8 mouse cellular contexts compared by ENCODE assay signal in genomic region chr9:8899616-8900202, GRCm38 (mm10). TPM values are rescaled to one million over a fixed set of nuclear protein-coding genes. Genes with fewer than 3 reads are reported as not detected.
DNase-seq lines count a peak whose midpoint lies in the region; ATAC-seq and TF ChIP-seq lines count a peak whose summit lies in the region.

TSS of gene Pgr (plus strand) at chr9:8899833.

- no peaks in the 10 kb centered on the region for H3K36me3 ChIP-seq in ES-E14 (ENCODE audit: control insufficient read depth, insufficient read depth, low read length, poor library complexity, severe bottlenecking)
- H3K36me3 ChIP-seq in forebrain, embryonic 14.5 days (ENCODE audit: control insufficient read depth, insufficient read depth, low read length), result no peaks in the 10 kb centered on the region
- no peaks in the 10 kb centered on the region for H3K36me3 ChIP-seq in liver, embryonic 15.5 days (replicated peaks)

- H3K9me3 ChIP-seq in ES-E14 (ENCODE audit: control insufficient read depth, insufficient read depth, low read depth, low read length), result no peaks in the 10 kb centered on the region
- no peaks in the 10 kb centered on the region for H3K9me3 ChIP-seq in forebrain, embryonic 14.5 days (replicated peaks; ENCODE audit: control insufficient read depth, low read length)
- H3K9me3 ChIP-seq in liver, embryonic 15.5 days (replicated peaks), result no peaks in the 10 kb centered on the region

- H3K27me3 ChIP-seq in forebrain, embryonic 14.5 days (replicated peaks; ENCODE audit: control insufficient read depth, insufficient read depth, low read length), result peaks cover 17% of the 10 kb centered on the region; the same call in 1 of the 2 replicates
- H3K27me3 ChIP-seq in liver, embryonic 15.5 days, result peaks cover 53% of the 10 kb centered on the region

- peak within 1 kb of the TSS; percentile 69 to 73 for H3K4me3 ChIP-seq in ES-E14 (ENCODE audit: insufficient read depth in 1 of 2, low read depth in 1 of 2, low read length in 2 of 2, poor library complexity in 1 of 2, severe bottlenecking in 1 of 2)
- H3K4me3 ChIP-seq in forebrain, embryonic 14.5 days (ENCODE audit: low read depth, low read length), result peak within 1 kb of the TSS; percentile 57
- peak within 1 kb of the TSS; percentile 28 for H3K4me3 ChIP-seq in liver, embryonic 15.5 days (replicated peaks)

- WGBS in forebrain, embryonic 14.5 days, result 2% methylated on average over 16 of the region's 16 CpGs
- WGBS in liver, embryonic 15.5 days (ENCODE audit: insufficient replicate concordance), result 1% methylated on average over 16 of the region's 16 CpGs

- peaks cover 2 to 7% of the 10 kb centered on the region in 2 experiments; a peak in 3 of 4 replicates for H3K4me1 ChIP-seq in ES-E14 (ENCODE audit: control insufficient read depth in 2 of 2, insufficient read depth in 2 of 2, low read length in 2 of 2, poor library complexity in 1 of 2)
- no peaks in the 10 kb centered on the region for H3K4me1 ChIP-seq in forebrain, embryonic 14.5 days (ENCODE audit: control insufficient read depth, insufficient read depth, low read length)
- no peaks in the 10 kb centered on the region for H3K4me1 ChIP-seq in liver, embryonic 15.5 days (replicated peaks)

- peak within 1 kb of the TSS; percentile 28; the same call in 1 of the 2 replicates for H3K9ac ChIP-seq in ES-E14 (ENCODE audit: insufficient read depth, low read depth, low read length, poor library complexity, severe bottlenecking)
- H3K9ac ChIP-seq in forebrain, embryonic 14.5 days (ENCODE audit: low read length), result peak within 1 kb of the TSS; percentile 70; the same call in 1 of the 2 replicates
- no peak within 1 kb of the TSS for H3K9ac ChIP-seq in liver, embryonic 15.5 days

- H3K4me2 ChIP-seq in forebrain, embryonic 14.5 days (ENCODE audit: low read length), result peak within 1 kb of the TSS; percentile 97
- peak within 1 kb of the TSS; percentile 49 for H3K4me2 ChIP-seq in liver, embryonic 15.5 days

- H3K27ac ChIP-seq in ES-E14 (ENCODE audit: insufficient read depth, low read depth, low read length, poor library complexity, severe bottlenecking), result no peak within 1 kb of the TSS
- H3K27ac ChIP-seq in forebrain, embryonic 14.5 days (ENCODE audit: low read depth, low read length), result no peak within 1 kb of the TSS
- no peak within 1 kb of the TSS for H3K27ac ChIP-seq in liver, embryonic 15.5 days (replicated peaks)

- in situ Hi-C loops in ES-E14 (cut with MboI; ENCODE audit: low sequenced_read_pairs in 2 of 2, unreplicated experiment in 2 of 2), result no loop called here

- DNase-seq in ES-E14 (ENCODE audit: low read depth, low spot score), result peak; percentile 16
- peak; percentile 5 for DNase-seq in adrenal gland, postnatal 10 days
- peak; percentile 62 for DNase-seq in forebrain, embryonic 14.5 days (ENCODE audit: low spot score)
- peak; percentile 23 to 33 for DNase-seq in kidney, postnatal 25 days
- peak; percentile 60 to 64 for DNase-seq in right cerebral cortex, postnatal 10 days (ENCODE audit: low spot score in 2 of 2)
- no peak for DNase-seq in testis, postnatal 14 days (ENCODE audit: low spot score)
- no peak for DNase-seq in thymus, postnatal 25 days

- ATAC-seq in forebrain, embryonic 14.5 days, result peak; percentile 56; the same call in 1 of the 2 replicates
- no peak for ATAC-seq in liver, embryonic 15.5 days (ENCODE audit: insufficient read depth)

TF ChIP-seq in ES-E14, 5 proteins besides CTCF, POLR2A, EP300 and RAD21:
- TF ChIP-seq ZC3H11A (IDR thresholded peaks at IDR 0.05; ENCODE audit: borderline replicate concordance, low read depth, low read length) (no peak), HCFC1 (IDR thresholded peaks at IDR 0.05; ENCODE audit: borderline replicate concordance, insufficient read depth, low read length) (no peak), CHD2 (IDR thresholded peaks at IDR 0.05; ENCODE audit: low read depth, low read length) (no peak), MAFK (IDR thresholded peaks at IDR 0.05; ENCODE audit: insufficient read depth, low read depth, low read length) (no peak), ZNF384 (IDR thresholded peaks at IDR 0.05; ENCODE audit: low read depth, low read length) (no peak)

RNA-seq across cellular contexts. Expression of gene Pgr, which starts in this region (rescaled TPM):
- 0.27 and 0.48 TPM in 2 replicates for total RNA-seq in ES-E14 (2012; rRNA removed)
- total RNA-seq in adrenal gland, postnatal 10 days (2021), result under 1 TPM; 0.15 to 0.21 TPM
- polyA plus RNA-seq in forebrain, embryonic 14.5 days (2014; fragmentation: Nextera tagmentation; extraction: Ambion mirVana), result 0.47 and 0.78 TPM in 2 replicates
- not detected in 2 replicates for polyA plus RNA-seq in liver, embryonic 15.5 days (2015; fragmentation: Nextera tagmentation; extraction: Ambion mirVana)

Comparison
In these comparisons a context has a peak if more than half of its experiments do, and no peak if none do; other contexts are left out.
1. Peak in DNase-seq, H3K4me3 ChIP-seq and H3K9ac ChIP-seq in ES-E14; RNA of the gene not detected or under 1 TPM.
2. Peak in DNase-seq in adrenal gland, postnatal 10 days; RNA of the gene not detected or under 1 TPM.
3. Peak in DNase-seq, ATAC-seq, H3K4me3 ChIP-seq, H3K9ac ChIP-seq and H3K4me2 ChIP-seq in forebrain, embryonic 14.5 days; RNA of the gene not detected or under 1 TPM.
4. DNase-seq: peak in kidney, postnatal 25 days (2 of 2) and right cerebral cortex, postnatal 10 days (2 of 2); none in testis, postnatal 14 days (single experiment) and thymus, postnatal 25 days (single experiment).
5. Peak in every context shown above with its lines, with median percentiles within 50 percentile points of each other: H3K4me3 ChIP-seq.